Mouse (Mus musculus) liver, embryonic 14.5 days (tissue): Measurements from ENCODE around the gene Rad51b. TPM values are rescaled to one million over a fixed set of nuclear protein-coding genes. Genes with fewer than 3 reads are reported as not detected.

Experiments used
- ATAC-seq: fragments of 200-750 bp; cut with Nextera tagmentation; 2 replicates; pipeline ENCODE4 v1.8.0; 2017; ENCODE audit warnings: moderate number of reproducible peaks, mild to moderate bottlenecking, moderate library complexity; ENCODE audit not compliant: insufficient read depth
- DNase-seq, 3 experiments: peaks; one replicate each; pipeline ENCODE4 v3.0.0-alpha.2; 2012 to 2013; ENCODE audit warnings: low read depth in 3 of 3, low spot score in 3 of 3
- H3K27ac ChIP-seq: fragments of 300-500 bp; sonication (generic); 2 replicates; pipeline ENCODE4 v1.5.1; 2014; ENCODE audit warnings: moderate library complexity, mild to moderate bottlenecking, control low read depth, inconsistent platforms
- H3K27me3 ChIP-seq: fragments of 300-500 bp; sonication (generic); 2 replicates; pipeline ENCODE4 v1.6.1; 2014; ENCODE audit warnings: mild to moderate bottlenecking, low read length, moderate library complexity; ENCODE audit not compliant: control insufficient read depth, insufficient read depth
- H3K36me3 ChIP-seq: fragments of 300-500 bp; sonication (generic); replicated peaks from 2 replicates; pipeline ENCODE4 v1.6.1; 2014; ENCODE audit warnings: low read depth; ENCODE audit not compliant: control insufficient read depth, insufficient read depth
- H3K4me1 ChIP-seq, 2 experiments: fragments of 200-500 bp in 1 of 2; fragments of 300-500 bp in 1 of 2; sonication (generic) in 1 of 2; replicated peaks; 2 replicates each; pipeline ENCODE4 v1.6.1; 2012 to 2014; ENCODE audit warnings: antibody characterized with exemption in 1 of 2, inconsistent platforms in 1 of 2, low read length in 1 of 2; ENCODE audit not compliant: control insufficient read depth in 2 of 2, insufficient read depth in 2 of 2
- H3K4me2 ChIP-seq: fragments of 300-500 bp; sonication (generic); 2 replicates; pipeline ENCODE4 v1.6.1; 2014; ENCODE audit warnings: low read depth, mild to moderate bottlenecking, control low read depth, moderate library complexity
- H3K4me3 ChIP-seq, 2 experiments: fragments of 200-500 bp in 1 of 2; fragments of 300-500 bp in 1 of 2; sonication (generic) in 1 of 2; 2 replicates each; pipeline ENCODE4 v1.5.1; 2012 to 2014; ENCODE audit warnings: low read depth in 2 of 2, low read length in 2 of 2, mild to moderate bottlenecking in 2 of 2, control low read depth in 1 of 2, inconsistent platforms in 1 of 2, moderate library complexity in 1 of 2; ENCODE audit not compliant: insufficient read depth in 1 of 2
- H3K9ac ChIP-seq: fragments of 300-500 bp; sonication (generic); replicated peaks from 2 replicates; pipeline ENCODE4 v1.6.1; 2014; ENCODE audit warnings: mild to moderate bottlenecking, control low read depth, moderate library complexity
- H3K9me3 ChIP-seq: fragments of 300-500 bp; sonication (generic); 2 replicates; pipeline ENCODE4 v1.6.1; 2016; ENCODE audit warnings: low read length, mixed read lengths; ENCODE audit not compliant: control insufficient read depth
- CTCF ChIP-seq: IDR thresholded peaks from 2 replicates; pipeline ENCODE4 v1.5.1; 2016; ENCODE audit warnings: antibody characterized with exemption, low read depth, control low read depth
- EP300 ChIP-seq: IDR thresholded peaks from 2 replicates; pipeline ENCODE4 v1.6.1; 2016; ENCODE audit warnings: antibody characterized with exemption, low read depth
- WGBS: fragments of 180-500 bp; shearing (Covaris S2); extraction: QIAGEN DNeasy Blood & Tissue Kit; methylation state at CpG from one replicate; pipeline ENCODE4 v1.1.7; 2014; ENCODE audit not compliant: insufficient replicate concordance; 5-methylcytosine and 5-hydroxymethylcytosine counted together
- polyA plus RNA-seq, 2 experiments: library from polyadenylated mRNA; depleted of rRNA in 1 of 2; stranded (reverse) in 1 of 2; unstranded in 1 of 2; fragments of >200 nt; fragmentation: Nextera tagmentation in 1 of 2; extraction: Ambion mirVana in 1 of 2; gene quantifications; 2 replicates each; pipeline versions ENCODE4 v1.2.1 to v1.2.3; 2012 to 2014

Rad51b gene
- polyA plus RNA-seq, 2 experiments, result 2.3 to 5.1 TPM

DNA sequence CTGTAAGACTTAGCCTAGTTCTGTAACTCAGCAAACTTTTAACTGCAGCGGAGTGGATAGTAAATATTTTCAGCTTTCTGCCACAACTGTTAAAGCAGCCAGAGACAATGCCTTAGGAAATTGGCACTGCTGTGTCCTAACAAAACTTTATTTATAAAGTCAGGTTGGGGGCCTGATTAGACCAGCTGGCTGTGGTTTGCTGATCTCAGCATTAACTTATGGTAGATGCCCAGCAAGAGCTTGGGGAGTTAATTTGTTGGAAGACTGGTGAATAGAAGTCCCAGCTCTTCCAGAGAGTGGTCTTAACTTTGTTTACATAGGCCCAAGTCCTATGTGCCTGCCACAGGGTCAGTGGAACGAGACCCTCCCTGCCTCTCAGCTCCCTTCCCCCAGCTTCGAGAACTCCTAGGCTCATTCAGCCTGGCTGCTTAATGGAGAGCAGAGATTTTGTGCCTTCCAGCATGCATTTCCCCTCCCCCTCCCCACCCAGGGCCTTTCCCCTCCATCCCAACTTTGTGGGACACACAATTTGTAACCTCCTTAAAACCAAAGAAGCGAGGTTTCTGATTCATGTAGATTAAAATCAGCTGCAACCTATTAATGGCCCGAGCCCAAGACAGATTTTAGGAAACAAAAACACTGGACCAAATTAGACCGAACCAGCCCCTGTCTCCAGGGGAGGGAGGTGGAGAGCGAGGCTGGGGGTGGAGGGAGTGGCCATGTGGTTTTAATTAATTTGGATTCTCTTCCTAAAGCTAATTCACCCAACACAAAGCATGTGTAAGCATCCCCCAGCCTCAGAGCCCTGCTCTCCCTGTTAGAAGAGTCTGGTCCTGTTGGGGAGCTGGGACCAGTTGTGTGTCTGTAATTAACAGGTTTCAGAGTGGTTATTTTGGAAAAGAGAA is 549.4 kb downstream of the Rad51b start:
- DNase-seq (no peak), ATAC-seq (no peak)
- TF ChIP-seq CTCF, result no peak
- TF ChIP-seq EP300, result no peak
- Histone ChIP-seq H3K9ac (no peak overlapping the region), H3K9me3 (no peaks in the 10 kb centered on the region), H3K27me3 (no peaks in the 10 kb centered on the region), H3K27ac (no peak overlapping the region), H3K4me1 (peaks cover 0 to 28% of the 10 kb centered on the region in 2 experiments; a peak in 3 of 4 replicates), H3K4me3 (no peak overlapping the region), H3K4me2 (no peak overlapping the region), H3K36me3 (no peaks in the 10 kb centered on the region)
- WGBS, result 58% methylated on average over 7 of the region's 7 CpGs

GRCm38 (mm10) chr12:79848539-79848938 is 551.5 kb downstream of the Rad51b start:
- H3K4me3 ChIP-seq, result no peak overlapping the region
- DNase-seq (no peak), ATAC-seq (no peak)
- peaks cover 0 to 9% of the 10 kb centered on the region in 2 experiments; a peak in 2 of 4 replicates for H3K4me1 ChIP-seq
- H3K9ac ChIP-seq, result no peak overlapping the region
- H3K27ac ChIP-seq, result no peak overlapping the region
- no peaks in the 10 kb centered on the region for H3K27me3 ChIP-seq
- 65% methylated on average over 13 of the region's 13 CpGs for WGBS
- H3K9me3 ChIP-seq, result no peaks in the 10 kb centered on the region
- TF ChIP-seq CTCF, result no peak
- no peak for TF ChIP-seq EP300
- H3K4me2 ChIP-seq, result no peak overlapping the region
- H3K36me3 ChIP-seq, result no peaks in the 10 kb centered on the region

GRCm38 (mm10) chr12:79850021-79850420 is 552.9 kb downstream of the Rad51b start:
- Histone ChIP-seq H3K36me3 (no peaks in the 10 kb centered on the region), H3K9ac (no peak overlapping the region), H3K4me1 (peaks cover 0 to 11% of the 10 kb centered on the region in 2 experiments; a peak in 3 of 4 replicates), H3K27ac (no peak overlapping the region), H3K9me3 (no peaks in the 10 kb centered on the region), H3K4me3 (no peak overlapping the region), H3K4me2 (no peak overlapping the region), H3K27me3 (no peaks in the 10 kb centered on the region)
- 51% methylated on average over 5 of the region's 5 CpGs for WGBS
- ATAC-seq, result no peak
- DNase-seq, result no peak
- TF ChIP-seq EP300 (no peak), CTCF (no peak)

DNA sequence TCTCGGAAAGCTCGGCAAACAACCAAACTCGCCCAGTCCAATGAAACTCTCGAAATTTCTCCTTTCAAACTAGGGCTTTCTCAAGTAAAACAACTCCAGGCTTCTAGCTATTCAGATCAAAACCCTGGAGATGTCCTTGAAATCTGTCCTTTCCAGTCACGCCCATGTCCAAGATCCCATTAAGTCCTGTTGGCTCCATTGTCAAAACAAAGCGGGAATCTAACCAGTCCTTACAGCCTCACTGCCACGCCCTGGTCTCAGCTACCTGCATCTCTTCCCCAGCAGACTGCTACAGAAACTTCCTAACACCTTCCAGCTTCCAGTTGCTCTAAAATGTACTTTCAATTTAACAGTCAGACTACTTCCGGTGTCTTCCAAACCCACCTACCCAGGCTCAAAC is 554.8 kb downstream of the Rad51b start:
- no peaks in the 10 kb centered on the region for H3K9me3 ChIP-seq
- H3K4me1 ChIP-seq, result peaks cover 0 to 13% of the 10 kb centered on the region in 2 experiments; a peak in 3 of 4 replicates
- H3K36me3 ChIP-seq, result no peaks in the 10 kb centered on the region
- no peak overlapping the region for H3K4me3 ChIP-seq
- H3K27ac ChIP-seq, result no peak overlapping the region
- DNase-seq, result no peak
- no peak for ATAC-seq
- WGBS, result 74% methylated on average over 8 of the region's 8 CpGs
- H3K4me2 ChIP-seq, result no peak overlapping the region
- no peaks in the 10 kb centered on the region for H3K27me3 ChIP-seq
- no peak for TF ChIP-seq EP300
- no peak for TF ChIP-seq CTCF
- no peak overlapping the region for H3K9ac ChIP-seq

GRCm38 (mm10) chr12:79852606-79853005 is 555.5 kb downstream of the Rad51b start:
- ATAC-seq (no peak), DNase-seq (no peak)
- Histone ChIP-seq H3K4me3 (no peak overlapping the region), H3K9ac (no peak overlapping the region), H3K27ac (no peak overlapping the region), H3K9me3 (no peaks in the 10 kb centered on the region), H3K4me2 (no peak overlapping the region), H3K36me3 (no peaks in the 10 kb centered on the region), H3K27me3 (no peaks in the 10 kb centered on the region), H3K4me1 (peaks cover 0 to 14% of the 10 kb centered on the region in 2 experiments; a peak in 3 of 4 replicates)
- TF ChIP-seq CTCF, result no peak
- no peak for TF ChIP-seq EP300
- WGBS, result 84% methylated on average over 4 of the region's 4 CpGs
